Mouse (Mus musculus) liver, embryonic 13.5 days (tissue): ENCODE data around the gene Lrrn1. TPM values are rescaled to one million over a fixed set of nuclear protein-coding genes. Genes with fewer than 3 reads are reported as not detected.

ENCODE experiments used
- ATAC-seq: fragments of 200-750 bp; cut with Nextera tagmentation; 2 replicates; pipeline ENCODE4 v1.8.0; 2017; ENCODE audit warnings: low read depth, mild to moderate bottlenecking, moderate number of reproducible peaks, moderate library complexity
- DNase-seq: peaks from one replicate; pipeline ENCODE4 v3.0.0; 2022
- H3K27ac ChIP-seq: fragments of 300-500 bp; sonication (generic); 2 replicates; pipeline ENCODE4 v1.5.1; 2015; ENCODE audit warnings: moderate library complexity, mild to moderate bottlenecking, inconsistent platforms
- H3K27me3 ChIP-seq: fragments of 300-500 bp; sonication (generic); 2 replicates; pipeline ENCODE4 v1.6.1; 2015; ENCODE audit warnings: mild to moderate bottlenecking, inconsistent platforms
- H3K36me3 ChIP-seq: fragments of 300-500 bp; sonication (generic); 2 replicates; pipeline ENCODE4 v1.6.1; 2015; ENCODE audit warnings: mild to moderate bottlenecking, inconsistent platforms
- H3K4me1 ChIP-seq: fragments of 300-500 bp; sonication (generic); replicated peaks from 2 replicates; pipeline ENCODE4 v1.6.1; 2015; ENCODE audit warnings: inconsistent platforms
- H3K4me2 ChIP-seq: fragments of 300-500 bp; sonication (generic); 2 replicates; pipeline ENCODE4 v1.6.1; 2015; ENCODE audit warnings: inconsistent platforms, mild to moderate bottlenecking, moderate library complexity
- H3K4me3 ChIP-seq: fragments of 300-500 bp; sonication (generic); replicated peaks from 2 replicates; pipeline ENCODE4 v1.5.1; 2015; ENCODE audit warnings: mild to moderate bottlenecking, inconsistent platforms
- H3K9ac ChIP-seq: fragments of 300-500 bp; sonication (generic); 2 replicates; pipeline ENCODE4 v1.6.1; 2015; ENCODE audit warnings: mild to moderate bottlenecking, inconsistent platforms
- H3K9me3 ChIP-seq: fragments of 300-500 bp; sonication (generic); replicated peaks from 2 replicates; pipeline ENCODE4 v1.6.1; 2016; ENCODE audit warnings: inconsistent platforms
- WGBS: fragments of 180-500 bp; shearing (Covaris S2); methylation state at CpG from one replicate; pipeline ENCODE4 v1.1.7; 2015; ENCODE audit not compliant: insufficient replicate concordance; 5-methylcytosine and 5-hydroxymethylcytosine counted together
- polyA plus RNA-seq: library from polyadenylated mRNA; unstranded; fragments of >200 nt; fragmentation: Nextera tagmentation; extraction: Ambion mirVana; gene quantifications from 2 replicates; pipeline ENCODE4 v1.2.1, GENCODE M21; 2015

Gene Lrrn1
- polyA plus RNA-seq, 1 experiment from 2014 or later, result 0.70 TPM

DNA sequence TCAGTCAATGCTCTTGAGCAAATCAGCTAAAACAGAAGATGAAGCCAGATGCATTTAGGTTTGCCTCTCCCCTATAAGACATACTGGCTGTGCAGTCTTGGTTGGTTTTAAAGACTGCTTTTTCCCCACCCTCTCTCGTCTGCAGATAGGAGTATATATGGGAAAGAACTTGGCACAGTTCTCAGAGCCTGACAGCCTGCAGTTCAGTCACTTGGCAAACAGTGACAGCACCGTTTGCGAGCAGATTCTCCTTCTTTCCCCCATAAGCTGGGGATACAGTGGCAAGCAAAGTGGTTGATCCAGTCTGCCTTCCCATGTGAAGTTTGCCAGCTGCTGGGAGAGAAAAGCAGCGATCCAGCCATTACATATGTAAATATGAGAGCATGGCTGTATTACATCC is 12.3 kb downstream of the Lrrn1 start:
- Histone ChIP-seq H3K27me3 (no peaks in the 10 kb centered on the region), H3K9me3 (no peaks in the 10 kb centered on the region), H3K4me3 (no peak overlapping the region), H3K4me1 (no peaks in the 10 kb centered on the region), H3K4me2 (no peak overlapping the region), H3K9ac (no peak overlapping the region), H3K27ac (no peak overlapping the region), H3K36me3 (no peaks in the 10 kb centered on the region)
- 58% methylated on average over 4 of the region's 4 CpGs for WGBS
- DNase-seq, result no peak
- no peak for ATAC-seq

- Histone ChIP-seq H3K27me3 (no peaks in the 10 kb centered on the region), H3K4me2 (no peak overlapping the region), H3K36me3 (no peaks in the 10 kb centered on the region), H3K27ac (no peak overlapping the region), H3K4me1 (no peaks in the 10 kb centered on the region), H3K9me3 (no peaks in the 10 kb centered on the region), H3K4me3 (no peak overlapping the region), H3K9ac (no peak overlapping the region)
- DNase-seq (no peak), ATAC-seq (no peak)
- WGBS, result 47% methylated on average over 2 of the region's 2 CpGs
These were observed 16.7 kb downstream of the Lrrn1 start for GRCm38 (mm10) chr6:107546272-107546671.

GRCm38 (mm10) chr6:107552511-107552910 is 22.9 kb downstream of the Lrrn1 start:
- Histone ChIP-seq H3K36me3 (no peaks in the 10 kb centered on the region), H3K9ac (no peak overlapping the region), H3K4me1 (no peaks in the 10 kb centered on the region), H3K4me3 (no peak overlapping the region), H3K9me3 (no peaks in the 10 kb centered on the region), H3K4me2 (no peak overlapping the region), H3K27me3 (no peaks in the 10 kb centered on the region), H3K27ac (no peak overlapping the region)
- DNase-seq, result no peak
- no peak for ATAC-seq
- 38% methylated on average over 1 of the region's 1 CpGs for WGBS

DNA sequence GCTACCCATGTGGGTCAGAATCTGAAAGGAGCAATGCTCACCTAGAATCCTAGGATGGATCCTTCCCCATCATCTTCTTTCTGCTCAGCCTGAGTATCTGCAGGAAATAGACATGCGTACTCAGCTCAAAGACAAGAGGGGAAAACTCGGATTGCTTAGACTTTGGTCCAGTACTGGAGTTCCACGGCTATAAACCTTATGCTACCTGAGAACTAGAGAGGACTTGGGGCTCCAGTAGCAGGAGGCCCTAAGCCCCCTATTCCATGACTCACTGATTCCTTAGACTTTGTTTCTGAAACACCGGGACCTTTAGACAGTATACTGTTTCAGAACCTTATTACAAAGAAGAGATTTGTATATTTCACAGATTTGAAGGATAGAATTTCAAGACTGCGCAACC is 25.8 kb downstream of the Lrrn1 start:
- DNase-seq (no peak), ATAC-seq (no peak)
- H3K27me3 ChIP-seq, result no peaks in the 10 kb centered on the region
- H3K36me3 ChIP-seq, result no peaks in the 10 kb centered on the region
- no peaks in the 10 kb centered on the region for H3K4me1 ChIP-seq
- no peak overlapping the region for H3K27ac ChIP-seq
- no peak overlapping the region for H3K4me2 ChIP-seq
- H3K9me3 ChIP-seq, result 0 out of 2 replicates have a peak, but pooled peaks cover 3% of the 10 kb centered on the region
- 74% methylated on average over 5 of the region's 5 CpGs for WGBS
- no peak overlapping the region for H3K4me3 ChIP-seq
- H3K9ac ChIP-seq, result no peak overlapping the region

DNA sequence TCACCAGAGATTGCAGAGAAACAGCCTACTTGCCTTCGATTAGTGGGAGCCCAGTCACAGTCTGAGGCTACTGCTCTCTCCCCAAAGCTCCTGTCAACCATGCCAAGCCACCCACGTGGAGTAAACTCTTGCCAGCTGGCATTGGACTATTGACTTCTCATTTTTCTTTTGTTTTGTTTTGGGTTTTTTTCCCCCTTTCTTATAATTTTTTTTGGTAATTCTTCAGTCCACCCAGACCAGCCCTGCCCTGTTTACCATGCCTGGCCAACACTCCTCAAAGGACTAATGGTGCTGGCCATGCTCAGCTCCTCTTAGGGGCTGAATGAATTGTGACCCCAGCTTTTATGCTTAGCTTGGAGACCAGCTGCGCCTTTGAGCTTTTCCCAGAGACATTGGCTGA is 27.4 kb downstream of the Lrrn1 start:
- Histone ChIP-seq H3K36me3 (no peaks in the 10 kb centered on the region), H3K9ac (no peak overlapping the region), H3K4me1 (no peaks in the 10 kb centered on the region), H3K27ac (no peak overlapping the region), H3K9me3 (0 out of 2 replicates have a peak, but pooled peaks cover 3% of the 10 kb centered on the region), H3K4me3 (no peak overlapping the region), H3K27me3 (no peaks in the 10 kb centered on the region), H3K4me2 (no peak overlapping the region)
- ATAC-seq (no peak), DNase-seq (no peak)
- WGBS, result 43% methylated on average over 3 of the region's 3 CpGs

- DNase-seq, result no peak
- Histone ChIP-seq H3K9me3 (0 out of 2 replicates have a peak, but pooled peaks cover 3% of the 10 kb centered on the region), H3K4me1 (no peaks in the 10 kb centered on the region), H3K9ac (no peak overlapping the region), H3K27ac (no peak overlapping the region), H3K4me3 (no peak overlapping the region), H3K27me3 (no peaks in the 10 kb centered on the region), H3K36me3 (no peaks in the 10 kb centered on the region), H3K4me2 (no peak overlapping the region)
- no peak for ATAC-seq
- 62% methylated on average over 3 of the region's 3 CpGs for WGBS
These were observed 28.2 kb downstream of the Lrrn1 start for GRCm38 (mm10) chr6:107557806-107558205.

DNA sequence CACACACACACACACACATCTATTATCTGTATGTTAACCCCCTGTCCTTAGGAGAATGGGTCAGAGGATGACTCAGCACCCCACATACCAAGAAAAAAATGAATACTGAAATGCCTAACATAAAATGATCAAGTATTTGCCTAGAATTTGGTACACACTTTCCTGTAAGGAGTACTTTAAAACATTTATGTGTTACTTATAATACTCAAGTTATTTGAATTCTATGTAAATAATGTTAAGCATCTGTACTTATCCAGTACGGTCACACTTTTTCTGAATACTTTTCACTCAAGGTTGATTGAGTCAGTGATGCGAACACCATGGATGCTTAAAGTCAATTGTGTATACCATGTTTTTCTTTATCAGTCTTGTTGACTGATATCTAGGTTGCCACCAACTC is 32.7 kb downstream of the Lrrn1 start:
- Histone ChIP-seq H3K4me1 (no peaks in the 10 kb centered on the region), H3K27me3 (no peaks in the 10 kb centered on the region), H3K9me3 (0 out of 2 replicates have a peak, but pooled peaks cover 3% of the 10 kb centered on the region), H3K36me3 (no peaks in the 10 kb centered on the region), H3K9ac (no peak overlapping the region), H3K4me3 (no peak overlapping the region), H3K4me2 (no peak overlapping the region), H3K27ac (no peak overlapping the region)
- DNase-seq (no peak), ATAC-seq (no peak)
- WGBS, result 83% methylated on average over 2 of the region's 2 CpGs

GRCm38 (mm10) chr6:107566944-107567634 is 37.5 kb downstream of the Lrrn1 start:
- ATAC-seq, result no peak
- Histone ChIP-seq H3K9ac (no peak overlapping the region), H3K36me3 (no peaks in the 10 kb centered on the region), H3K4me1 (no peaks in the 10 kb centered on the region), H3K27me3 (no peaks in the 10 kb centered on the region), H3K27ac (no peak overlapping the region), H3K4me2 (no peak overlapping the region), H3K4me3 (no peak overlapping the region), H3K9me3 (no peaks in the 10 kb centered on the region; the same call in 1 of the 2 replicates)
- 59% methylated on average over 12 of the region's 12 CpGs for WGBS
- DNase-seq, result no peak

DNA sequence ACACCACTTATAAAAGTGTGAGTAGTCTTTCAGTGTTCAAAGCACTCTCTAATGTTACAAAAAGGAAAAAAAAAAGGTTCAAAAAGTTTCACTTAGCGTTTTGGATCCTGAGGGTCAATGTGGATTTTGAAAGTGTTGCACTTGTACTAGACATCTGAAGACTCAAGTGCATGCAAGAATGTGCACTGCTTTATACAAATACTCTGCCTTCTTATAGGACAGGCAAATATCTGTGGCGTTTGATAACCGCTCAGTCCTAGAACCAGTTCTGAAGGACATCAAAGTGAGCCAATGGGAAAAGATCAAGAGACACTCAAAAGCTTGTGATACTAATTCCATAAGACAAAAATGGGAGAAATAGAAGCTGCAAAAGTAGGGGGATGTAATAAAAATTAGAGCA is 45.0 kb downstream of the Lrrn1 start:
- no peak overlapping the region for H3K27ac ChIP-seq
- ATAC-seq (no peak), DNase-seq (no peak)
- H3K4me3 ChIP-seq, result no peak overlapping the region
- WGBS, result 77% methylated on average over 3 of the region's 3 CpGs
- no peaks in the 10 kb centered on the region for H3K36me3 ChIP-seq
- H3K9ac ChIP-seq, result no peak overlapping the region
- no peak overlapping the region for H3K4me2 ChIP-seq
- no peaks in the 10 kb centered on the region for H3K9me3 ChIP-seq
- no peaks in the 10 kb centered on the region for H3K4me1 ChIP-seq
- no peaks in the 10 kb centered on the region for H3K27me3 ChIP-seq

DNA sequence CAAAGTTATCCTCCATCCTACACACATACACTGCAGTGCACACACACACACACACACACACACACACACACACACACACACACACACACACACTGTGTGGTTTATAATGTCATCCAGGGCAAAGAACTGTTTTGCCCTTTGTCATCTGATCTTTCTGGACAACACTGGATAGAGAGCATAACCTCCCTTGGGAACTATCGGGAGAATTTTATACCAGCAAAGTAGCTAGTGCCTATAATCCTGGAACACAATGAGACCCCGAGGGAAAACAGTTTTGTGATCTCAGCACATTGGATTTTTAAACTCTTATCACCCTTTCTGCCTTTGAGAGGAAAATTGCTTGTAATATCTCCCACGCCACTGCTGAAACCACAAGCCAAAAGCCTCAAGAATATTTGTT is 45.8 kb downstream of the Lrrn1 start:
- DNase-seq (no peak), ATAC-seq (no peak)
- no peak overlapping the region for H3K27ac ChIP-seq
- H3K9ac ChIP-seq, result no peak overlapping the region
- no peak overlapping the region for H3K4me3 ChIP-seq
- no peaks in the 10 kb centered on the region for H3K9me3 ChIP-seq
- H3K36me3 ChIP-seq, result no peaks in the 10 kb centered on the region
- H3K27me3 ChIP-seq, result no peaks in the 10 kb centered on the region
- WGBS, result 54% methylated on average over 3 of the region's 3 CpGs
- H3K4me2 ChIP-seq, result no peak overlapping the region
- no peaks in the 10 kb centered on the region for H3K4me1 ChIP-seq

DNA sequence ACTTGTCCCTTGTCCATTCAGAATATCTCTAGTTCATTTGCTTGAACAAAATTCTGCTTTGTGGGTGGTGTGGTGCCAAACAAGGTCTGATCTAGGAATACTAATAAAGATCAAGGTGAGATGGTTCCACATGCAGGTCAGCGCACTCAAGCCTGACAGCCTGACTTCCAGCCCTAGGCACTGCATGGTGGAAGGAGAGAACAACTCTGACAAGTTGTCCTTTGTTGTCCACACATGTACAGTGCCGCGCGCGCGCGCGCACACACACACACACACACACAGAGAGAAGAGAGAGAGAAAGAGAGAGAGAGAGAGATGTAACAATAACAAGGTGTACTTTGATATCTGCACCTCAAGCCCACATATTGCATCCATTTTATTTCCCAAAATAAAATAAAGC is 47.7 kb downstream of the Lrrn1 start:
- no peaks in the 10 kb centered on the region for H3K4me1 ChIP-seq
- H3K9me3 ChIP-seq, result no peaks in the 10 kb centered on the region
- no peak overlapping the region for H3K9ac ChIP-seq
- no peaks in the 10 kb centered on the region for H3K36me3 ChIP-seq
- DNase-seq (no peak), ATAC-seq (no peak)
- no peak overlapping the region for H3K27ac ChIP-seq
- no peaks in the 10 kb centered on the region for H3K27me3 ChIP-seq
- no peak overlapping the region for H3K4me2 ChIP-seq
- no peak overlapping the region for H3K4me3 ChIP-seq
- WGBS, result 77% methylated on average over 8 of the region's 8 CpGs

- WGBS, result 60% methylated on average over 1 of the region's 1 CpGs
These were observed 54.3 kb downstream of the Lrrn1 start for GRCm38 (mm10) chr6:107583759-107584383.

More at GRCm38 (mm10) chr6:107583759-107584383, 54.3 kb downstream of the Lrrn1 start:
- Histone ChIP-seq H3K4me2 (no peak overlapping the region), H3K9me3 (no peaks in the 10 kb centered on the region), H3K4me1 (no peaks in the 10 kb centered on the region), H3K4me3 (no peak overlapping the region), H3K36me3 (no peaks in the 10 kb centered on the region), H3K27me3 (no peaks in the 10 kb centered on the region), H3K27ac (no peak overlapping the region), H3K9ac (no peak overlapping the region)
- ATAC-seq, result no peak
- no peak for DNase-seq
